Mouse (Mus musculus) ES-E14 (cell line): Measurements from ENCODE around the gene Trpm2. TPM values are rescaled to one million over a fixed set of nuclear protein-coding genes. Genes with fewer than 3 reads are reported as not detected.
"Not testable (repeated sequence)": the region's sequence is repeated elsewhere in the genome, so short reads cannot be mapped to it uniquely, and the experiment has no call there.

ENCODE experiments used
- DNase-seq: peaks from one replicate; pipeline ENCODE4 v3.0.0-alpha.2; 2013; ENCODE audit warnings: low read depth, low spot score
- H3K27ac ChIP-seq: 2 replicates; pipeline ENCODE4 v1.5.1; 2012; ENCODE audit warnings: low read depth, mild to moderate bottlenecking, low read length, moderate library complexity, mixed read lengths; ENCODE audit not compliant: poor library complexity, insufficient read depth, severe bottlenecking
- H3K36me3 ChIP-seq: 2 replicates; pipeline ENCODE4 v1.6.1; 2012; ENCODE audit warnings: mild to moderate bottlenecking, low read length, moderate library complexity, mixed read lengths; ENCODE audit not compliant: control insufficient read depth, poor library complexity, insufficient read depth, severe bottlenecking
- H3K4me1 ChIP-seq, 2 experiments: fragments of 150-350 bp in 1 of 2; sonication (generic) in 1 of 2; 2 replicates each; pipeline ENCODE4 v1.6.1; 2012; ENCODE audit warnings: low read length in 2 of 2, mild to moderate bottlenecking in 1 of 2, mixed read lengths in 1 of 2; ENCODE audit not compliant: control insufficient read depth in 2 of 2, insufficient read depth in 2 of 2, poor library complexity in 1 of 2
- H3K4me3 ChIP-seq, 2 experiments: fragments of 150-350 bp in 1 of 2; sonication (generic) in 1 of 2; 2 replicates each; pipeline ENCODE4 v1.5.1; 2012; ENCODE audit warnings: low read length in 2 of 2, low read depth in 1 of 2, mild to moderate bottlenecking in 1 of 2, mixed read lengths in 1 of 2; ENCODE audit not compliant: insufficient read depth in 1 of 2, poor library complexity in 1 of 2, severe bottlenecking in 1 of 2
- H3K9ac ChIP-seq: 2 replicates; pipeline ENCODE4 v1.6.1; 2012; ENCODE audit warnings: low read depth, mild to moderate bottlenecking, low read length, mixed read lengths; ENCODE audit not compliant: poor library complexity, insufficient read depth, severe bottlenecking
- H3K9me3 ChIP-seq: fragments of 150-350 bp; sonication (generic); 2 replicates; pipeline ENCODE4 v1.6.1; 2012; ENCODE audit warnings: low read depth, mild to moderate bottlenecking, low read length; ENCODE audit not compliant: control insufficient read depth, insufficient read depth
- CHD2 ChIP-seq: IDR thresholded peaks from 2 replicates; pipeline ENCODE4 v1.6.1; 2014; ENCODE audit warnings: mild to moderate bottlenecking, low read depth, low read length, inconsistent platforms
- HCFC1 ChIP-seq: IDR thresholded peaks from 2 replicates; pipeline ENCODE4 v1.6.1; 2012; ENCODE audit warnings: low read length, inconsistent platforms, borderline replicate concordance; ENCODE audit not compliant: insufficient read depth
- MAFK ChIP-seq: IDR thresholded peaks from 2 replicates; pipeline ENCODE4 v1.6.1; 2014; ENCODE audit warnings: mild to moderate bottlenecking, low read depth, low read length, inconsistent platforms; ENCODE audit not compliant: insufficient read depth
- ZC3H11A ChIP-seq: IDR thresholded peaks from 2 replicates; pipeline ENCODE4 v1.6.1; 2012; ENCODE audit warnings: low read depth, mild to moderate bottlenecking, inconsistent platforms, low read length, borderline replicate concordance
- ZNF384 ChIP-seq: IDR thresholded peaks from 2 replicates; pipeline ENCODE4 v1.6.1; 2012; ENCODE audit warnings: low read depth, low read length, inconsistent platforms
- in situ Hi-C, 2 experiments: fragments of 600-800 bp; cut with MboI; formaldehyde crosslinking; loops; one replicate each; pipeline ENCODE4 v1.15.1; 2025; ENCODE audit warnings: low sequenced_read_pairs in 2 of 2, inconsistent platforms in 1 of 2; ENCODE audit not compliant: unreplicated experiment in 2 of 2
- total RNA-seq: library from RNA; depleted of rRNA; stranded (reverse); fragments of 300-350 nt; gene quantifications from 2 replicates; pipeline ENCODE4 v1.2.3, GENCODE M21; 2012; rRNA removed

Gene Trpm2
- 0.54 and 0.63 TPM in 2 replicates for total RNA-seq

- H3K36me3 ChIP-seq = no peaks in the 10 kb centered on the region
- TF ChIP-seq HCFC1 (no peak), MAFK (no peak), ZC3H11A (no peak), ZNF384 (no peak), CHD2 (no peak)
- in situ Hi-C loops = no loop called here
- DNase-seq = no peak
- peak within 1 kb of the TSS; percentile 39; the same call in 1 of the 2 replicates for H3K9ac ChIP-seq
- H3K4me3 ChIP-seq = peak within 1 kb of the TSS; percentile 30 to 51; a peak in 3 of 4 replicates
- H3K27ac ChIP-seq = no peak within 1 kb of the TSS
- H3K9me3 ChIP-seq = no peaks in the 10 kb centered on the region
- H3K4me1 ChIP-seq = peaks cover 0 to 2% of the 10 kb centered on the region in 2 experiments; a peak in 1 of 4 replicates
Observed at GRCm38 (mm10) chr10:77970481-77970880, at the start of gene Trpm2. Trpm2 (minus strand) TSS chr10:77970563.

GRCm38 (mm10) chr10:78019984-78020383 lies 49.6 kb upstream of the Trpm2 start:
- in situ Hi-C loops = loop anchor here in 1 of 2 experiments (10.0 kb wide), 1 partner anchor 145 kb away; the partner anchor contains the start of gene D10Jhu81e
- H3K9ac ChIP-seq, H3K4me1 ChIP-seq, DNase-seq, H3K4me3 ChIP-seq, H3K27ac ChIP-seq, H3K36me3 ChIP-seq, H3K9me3 ChIP-seq: not testable (repeated sequence)

- Histone ChIP-seq H3K9ac (no peak overlapping the region), H3K27ac (no peak overlapping the region), H3K36me3 (peaks cover 3% of the 10 kb centered on the region; the same call in 1 of the 2 replicates), H3K4me1 (peaks cover 0 to 8% of the 10 kb centered on the region in 2 experiments; a peak in 1 of 4 replicates), H3K9me3 (no peaks in the 10 kb centered on the region; the same call in 1 of the 2 replicates), H3K4me3 (no peak overlapping the region)
- TF ChIP-seq HCFC1 = no peak
- TF ChIP-seq MAFK = no peak
- TF ChIP-seq ZNF384 = no peak
- no peak for TF ChIP-seq ZC3H11A
- TF ChIP-seq CHD2 = no peak
- no peak for DNase-seq
- in situ Hi-C loops = no loop called here
Observed at GRCm38 (mm10) chr10:78019291-78019690, 48.9 kb upstream of the Trpm2 start.

- H3K27ac ChIP-seq = no peak overlapping the region
Observed at GRCm38 (mm10) chr10:78018797-78019203, 48.4 kb upstream of the Trpm2 start.

More at GRCm38 (mm10) chr10:78018797-78019203, 48.4 kb upstream of the Trpm2 start:
- DNase-seq = no peak
- no peak overlapping the region for H3K4me3 ChIP-seq
- peaks cover 0 to 8% of the 10 kb centered on the region in 2 experiments; a peak in 1 of 4 replicates for H3K4me1 ChIP-seq
- in situ Hi-C loops = no loop called here
- H3K9me3 ChIP-seq = no peaks in the 10 kb centered on the region; the same call in 1 of the 2 replicates
- H3K9ac ChIP-seq = no peak overlapping the region
- TF ChIP-seq CHD2 = no peak
- peak; percentile 40; the same call in 1 of the 2 replicates for TF ChIP-seq ZC3H11A
- no peak for TF ChIP-seq MAFK
- TF ChIP-seq ZNF384 = no peak
- no peak for TF ChIP-seq HCFC1
- H3K36me3 ChIP-seq = peaks cover 3% of the 10 kb centered on the region; the same call in 1 of the 2 replicates
